Mouse (Mus musculus) liver, embryonic 14.5 days (tissue): ENCODE data around the gene Mstn. TPM values are rescaled to one million over a fixed set of nuclear protein-coding genes. Genes with fewer than 3 reads are reported as not detected.

Source experiments
- ATAC-seq: fragments of 200-750 bp; cut with Nextera tagmentation; 2 replicates; pipeline ENCODE4 v1.8.0; 2017; ENCODE audit warnings: moderate number of reproducible peaks, mild to moderate bottlenecking, moderate library complexity; ENCODE audit not compliant: insufficient read depth
- DNase-seq, 3 experiments: peaks; one replicate each; pipeline ENCODE4 v3.0.0-alpha.2; 2012 to 2013; ENCODE audit warnings: low read depth in 3 of 3, low spot score in 3 of 3
- H3K27ac ChIP-seq: fragments of 300-500 bp; sonication (generic); 2 replicates; pipeline ENCODE4 v1.5.1; 2014; ENCODE audit warnings: moderate library complexity, mild to moderate bottlenecking, control low read depth, inconsistent platforms
- H3K27me3 ChIP-seq: fragments of 300-500 bp; sonication (generic); 2 replicates; pipeline ENCODE4 v1.6.1; 2014; ENCODE audit warnings: mild to moderate bottlenecking, low read length, moderate library complexity; ENCODE audit not compliant: control insufficient read depth, insufficient read depth
- H3K36me3 ChIP-seq: fragments of 300-500 bp; sonication (generic); replicated peaks from 2 replicates; pipeline ENCODE4 v1.6.1; 2014; ENCODE audit warnings: low read depth; ENCODE audit not compliant: control insufficient read depth, insufficient read depth
- H3K4me1 ChIP-seq, 2 experiments: fragments of 200-500 bp in 1 of 2; fragments of 300-500 bp in 1 of 2; sonication (generic) in 1 of 2; replicated peaks; 2 replicates each; pipeline ENCODE4 v1.6.1; 2012 to 2014; ENCODE audit warnings: antibody characterized with exemption in 1 of 2, inconsistent platforms in 1 of 2, low read length in 1 of 2; ENCODE audit not compliant: control insufficient read depth in 2 of 2, insufficient read depth in 2 of 2
- H3K4me2 ChIP-seq: fragments of 300-500 bp; sonication (generic); 2 replicates; pipeline ENCODE4 v1.6.1; 2014; ENCODE audit warnings: low read depth, mild to moderate bottlenecking, control low read depth, moderate library complexity
- H3K4me3 ChIP-seq, 2 experiments: fragments of 200-500 bp in 1 of 2; fragments of 300-500 bp in 1 of 2; sonication (generic) in 1 of 2; 2 replicates each; pipeline ENCODE4 v1.5.1; 2012 to 2014; ENCODE audit warnings: low read depth in 2 of 2, low read length in 2 of 2, mild to moderate bottlenecking in 2 of 2, control low read depth in 1 of 2, inconsistent platforms in 1 of 2, moderate library complexity in 1 of 2; ENCODE audit not compliant: insufficient read depth in 1 of 2
- H3K9ac ChIP-seq: fragments of 300-500 bp; sonication (generic); replicated peaks from 2 replicates; pipeline ENCODE4 v1.6.1; 2014; ENCODE audit warnings: mild to moderate bottlenecking, control low read depth, moderate library complexity
- H3K9me3 ChIP-seq: fragments of 300-500 bp; sonication (generic); 2 replicates; pipeline ENCODE4 v1.6.1; 2016; ENCODE audit warnings: low read length, mixed read lengths; ENCODE audit not compliant: control insufficient read depth
- CTCF ChIP-seq: IDR thresholded peaks from 2 replicates; pipeline ENCODE4 v1.5.1; 2016; ENCODE audit warnings: antibody characterized with exemption, low read depth, control low read depth
- EP300 ChIP-seq: IDR thresholded peaks from 2 replicates; pipeline ENCODE4 v1.6.1; 2016; ENCODE audit warnings: antibody characterized with exemption, low read depth
- WGBS: fragments of 180-500 bp; shearing (Covaris S2); extraction: QIAGEN DNeasy Blood & Tissue Kit; methylation state at CpG from one replicate; pipeline ENCODE4 v1.1.7; 2014; ENCODE audit not compliant: insufficient replicate concordance; 5-methylcytosine and 5-hydroxymethylcytosine counted together
- polyA plus RNA-seq, 2 experiments: library from polyadenylated mRNA; depleted of rRNA in 1 of 2; stranded (reverse) in 1 of 2; unstranded in 1 of 2; fragments of >200 nt; fragmentation: Nextera tagmentation in 1 of 2; extraction: Ambion mirVana in 1 of 2; gene quantifications; 2 replicates each; pipeline versions ENCODE4 v1.2.1 to v1.2.3; 2012 to 2014

The Mstn gene
- polyA plus RNA-seq, 2 experiments = 0.02 TPM; not detected in 1

DNA sequence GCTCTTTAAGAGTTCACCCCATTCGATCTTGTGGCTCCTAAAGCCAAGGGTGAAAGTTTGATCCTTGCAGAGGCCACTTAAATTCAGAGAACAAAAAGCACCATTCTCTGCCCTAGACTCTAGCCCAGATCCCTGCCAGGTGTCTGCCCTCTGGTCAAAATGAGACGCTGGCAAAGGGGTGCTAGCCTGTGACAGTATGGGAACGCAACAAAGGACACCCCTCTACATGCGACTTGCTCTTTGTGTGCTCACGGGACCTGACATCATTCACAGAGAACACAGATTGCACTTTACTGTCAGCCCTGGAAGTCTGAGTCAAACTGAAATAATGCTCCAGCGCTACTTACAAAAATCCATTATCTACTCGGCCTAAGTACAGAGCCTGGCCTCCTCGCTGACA, 941 bp upstream of the Mstn start:
- no peak overlapping the region for H3K4me2 ChIP-seq
- H3K9ac ChIP-seq = no peak overlapping the region
- H3K36me3 ChIP-seq = no peaks in the 10 kb centered on the region
- no peak for DNase-seq
- 68% methylated on average over 8 of the region's 8 CpGs for WGBS
- H3K27ac ChIP-seq = no peak overlapping the region
- H3K27me3 ChIP-seq = no peaks in the 10 kb centered on the region
- H3K9me3 ChIP-seq = no peaks in the 10 kb centered on the region
- no peak overlapping the region for H3K4me3 ChIP-seq
- H3K4me1 ChIP-seq = peaks cover 0 to 5% of the 10 kb centered on the region in 2 experiments; a peak in 1 of 4 replicates
- no peak for TF ChIP-seq CTCF
- TF ChIP-seq EP300 = no peak
- no peak for ATAC-seq

DNA sequence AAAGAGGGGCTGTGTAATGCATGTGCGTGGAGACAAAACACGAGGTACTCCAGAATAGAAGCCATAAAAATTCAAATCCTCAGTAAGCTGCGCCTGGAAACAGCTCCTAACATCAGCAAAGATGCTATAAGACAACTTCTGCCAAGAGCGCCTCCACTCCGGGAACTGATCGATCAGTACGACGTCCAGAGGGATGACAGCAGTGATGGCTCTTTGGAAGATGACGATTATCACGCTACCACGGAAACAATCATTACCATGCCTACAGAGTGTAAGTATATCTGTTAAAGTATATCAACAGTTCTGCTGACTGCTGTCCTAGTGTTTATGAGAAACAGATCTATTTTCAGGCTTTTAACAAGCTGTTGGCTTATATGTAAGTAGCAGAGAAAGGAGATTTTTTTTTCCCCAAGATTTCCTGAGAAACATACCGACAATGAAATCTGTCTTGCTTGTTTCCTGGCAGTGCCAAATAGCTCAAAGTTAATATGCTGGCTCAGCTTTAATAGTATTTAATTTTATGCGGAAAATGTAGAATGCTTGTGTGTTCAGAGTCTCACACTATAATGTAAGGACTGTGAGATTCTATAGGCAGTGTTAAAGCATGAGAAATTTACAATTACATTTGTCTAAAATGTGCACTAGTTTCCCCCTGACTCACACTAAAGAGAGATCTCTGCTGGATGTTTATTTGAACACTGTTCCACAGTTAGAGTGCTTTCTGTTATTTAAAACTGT, 600 bp downstream of the Mstn start:
- H3K4me2 ChIP-seq = no peak overlapping the region
- no peak for TF ChIP-seq EP300
- no peak for TF ChIP-seq CTCF
- no peaks in the 10 kb centered on the region for H3K9me3 ChIP-seq
- no peak overlapping the region for H3K9ac ChIP-seq
- H3K4me1 ChIP-seq = peaks cover 0 to 5% of the 10 kb centered on the region in 2 experiments; a peak in 1 of 4 replicates
- H3K27me3 ChIP-seq = no peaks in the 10 kb centered on the region
- WGBS = 70% methylated on average over 13 of the region's 13 CpGs
- H3K36me3 ChIP-seq = no peaks in the 10 kb centered on the region
- no peak for DNase-seq
- no peak for ATAC-seq
- H3K27ac ChIP-seq = no peak overlapping the region
- no peak overlapping the region for H3K4me3 ChIP-seq

DNA sequence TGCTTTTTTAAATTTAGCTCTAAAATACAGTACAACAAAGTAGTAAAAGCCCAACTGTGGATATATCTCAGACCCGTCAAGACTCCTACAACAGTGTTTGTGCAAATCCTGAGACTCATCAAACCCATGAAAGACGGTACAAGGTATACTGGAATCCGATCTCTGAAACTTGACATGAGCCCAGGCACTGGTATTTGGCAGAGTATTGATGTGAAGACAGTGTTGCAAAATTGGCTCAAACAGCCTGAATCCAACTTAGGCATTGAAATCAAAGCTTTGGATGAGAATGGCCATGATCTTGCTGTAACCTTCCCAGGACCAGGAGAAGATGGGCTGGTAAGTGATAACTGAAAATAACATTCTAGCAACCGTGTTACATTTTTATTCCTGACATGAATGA, 2.5 kb downstream of the Mstn start:
- Histone ChIP-seq H3K27me3 (no peaks in the 10 kb centered on the region), H3K4me3 (no peak overlapping the region), H3K9ac (no peak overlapping the region), H3K36me3 (no peaks in the 10 kb centered on the region), H3K4me2 (no peak overlapping the region), H3K27ac (no peak overlapping the region), H3K9me3 (no peaks in the 10 kb centered on the region), H3K4me1 (peaks cover 0 to 5% of the 10 kb centered on the region in 2 experiments; a peak in 1 of 4 replicates)
- TF ChIP-seq CTCF (no peak), EP300 (no peak)
- ATAC-seq (no peak), DNase-seq (no peak)
- 68% methylated on average over 4 of the region's 4 CpGs for WGBS

DNA sequence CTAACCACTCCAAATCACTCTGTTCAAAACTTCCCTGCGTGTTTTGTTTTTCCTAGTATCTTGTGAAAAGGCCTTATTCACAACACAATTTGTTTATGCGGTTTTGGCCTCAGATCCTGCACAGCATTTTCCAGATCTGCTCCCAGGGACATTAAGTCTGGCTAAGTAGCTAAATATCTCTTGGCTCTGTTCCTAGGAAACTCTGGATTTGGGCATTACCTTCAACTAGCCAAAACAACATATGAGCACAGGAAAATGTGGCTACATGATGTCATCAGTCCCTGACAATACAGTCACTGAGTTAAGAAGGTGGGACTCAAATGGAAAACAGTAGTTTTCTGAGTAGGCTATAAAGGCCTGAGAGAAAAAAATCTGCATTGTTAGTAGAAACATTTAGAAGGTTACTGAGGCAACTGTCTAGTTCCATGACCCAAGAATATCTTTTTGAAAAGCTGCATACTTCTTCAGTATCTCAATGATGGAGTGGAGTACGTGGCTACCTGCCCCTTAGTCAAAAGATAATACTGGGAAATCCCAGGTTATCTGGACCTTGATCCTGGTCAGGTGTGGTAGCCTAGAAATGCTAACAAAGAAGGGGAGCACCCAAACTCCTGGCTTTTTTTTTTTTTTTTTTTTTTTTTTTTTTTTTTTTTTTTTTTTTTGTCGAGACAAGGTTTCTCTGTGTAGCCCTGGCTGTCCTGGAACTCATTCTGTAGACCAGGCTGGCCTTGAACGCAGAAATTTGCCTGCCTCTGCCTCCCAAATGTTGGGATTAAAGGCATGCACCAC, 8.5 kb downstream of the Mstn start:
- DNase-seq (no peak), ATAC-seq (no peak)
- Histone ChIP-seq H3K4me3 (no peak overlapping the region), H3K4me2 (no peak overlapping the region), H3K27me3 (no peaks in the 10 kb centered on the region), H3K27ac (no peak overlapping the region), H3K4me1 (no peaks in the 10 kb centered on the region), H3K9ac (no peak overlapping the region), H3K36me3 (no peaks in the 10 kb centered on the region), H3K9me3 (no peaks in the 10 kb centered on the region)
- TF ChIP-seq EP300 (no peak), CTCF (no peak)
- 56% methylated on average over 5 of the region's 5 CpGs for WGBS

DNA sequence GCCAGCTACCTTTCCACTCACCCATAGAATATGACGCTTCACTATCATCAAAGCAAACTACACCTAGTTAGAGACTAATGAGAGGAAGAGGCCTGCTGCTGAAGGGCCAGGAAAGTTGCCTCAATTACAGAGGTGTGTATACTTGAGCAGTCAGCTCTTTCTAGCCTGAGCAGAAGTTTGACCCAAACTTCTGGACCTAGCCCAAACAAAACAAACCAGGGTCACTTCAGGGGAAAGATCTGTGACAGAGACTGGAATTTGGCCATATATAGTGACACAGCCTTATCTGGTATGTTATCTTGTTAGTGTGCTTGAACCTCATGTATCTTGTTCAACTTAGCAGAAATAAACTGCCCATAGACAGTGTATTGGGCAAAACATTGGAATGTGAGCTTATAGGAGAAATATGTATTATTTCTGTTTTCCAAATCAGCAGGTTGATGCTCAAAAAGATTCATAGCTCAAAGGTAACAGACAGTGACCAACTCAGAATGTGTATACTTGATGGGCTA, 9.3 kb downstream of the Mstn start:
- Histone ChIP-seq H3K9me3 (no peaks in the 10 kb centered on the region), H3K4me2 (no peak overlapping the region), H3K27me3 (no peaks in the 10 kb centered on the region), H3K27ac (no peak overlapping the region), H3K4me3 (no peak overlapping the region), H3K9ac (no peak overlapping the region), H3K4me1 (no peaks in the 10 kb centered on the region), H3K36me3 (no peaks in the 10 kb centered on the region)
- 58% methylated on average over 1 of the region's 1 CpGs for WGBS
- peak in 1 of 3 experiments; percentile 7 for DNase-seq
- TF ChIP-seq CTCF = no peak
- TF ChIP-seq EP300 = no peak
- peak; percentile 52; the same call in 1 of the 2 replicates for ATAC-seq
